In genomic region chr2:15054945-15055637, GRCm38 (mm10) we compare ENCODE assay signal across 8 mouse cellular contexts. TPM values are rescaled to one million over a fixed set of nuclear protein-coding genes. Genes with fewer than 3 reads are reported as not detected.
DNase-seq lines count a peak whose midpoint lies in the region; ATAC-seq lines count a peak whose summit lies in the region.

Gene Nsun6, minus strand, starts transcription at chr2:15055069.

- peaks cover 8% of the 10 kb centered on the region; the same call in 1 of the 2 replicates for H3K4me1 ChIP-seq in intestine, embryonic 15.5 days (replicated peaks)

- peak within 1 kb of the TSS; percentile 79 for H3K9ac ChIP-seq in intestine, embryonic 15.5 days

- ATAC-seq in intestine, embryonic 15.5 days = peak; percentile 98

- DNase-seq in adrenal gland, adult 8-10 months = peak; percentile 95
- DNase-seq in embryo, embryonic 11.5 days (ENCODE audit: low read depth, low spot score) = peak; percentile 95
- DNase-seq in gastrocnemius, postnatal 36 days = peak; percentile 92 to 98
- peak; percentile 95 to 98 for DNase-seq in left cerebral cortex, postnatal 25 days (ENCODE audit: low spot score in 2 of 2)
- DNase-seq in mesoderm, embryonic 11.5 days (ENCODE audit: low read depth, low spot score) = peak; percentile 98
- peak; percentile 96 for DNase-seq in right cerebral cortex, postnatal 25 days
- peak; percentile 94 to 97 for DNase-seq in urinary bladder, postnatal 36 days (ENCODE audit: low spot score in 2 of 2)

- H3K27ac ChIP-seq in intestine, embryonic 15.5 days = peak within 1 kb of the TSS; percentile 90

- intact Hi-C loops in gastrocnemius, postnatal 36 days (cut with DNase I) = no loop called here
- intact Hi-C loops in left cerebral cortex, postnatal 25 days (cut with DNase I) = no loop called here

- H3K27me3 ChIP-seq in intestine, embryonic 15.5 days (replicated peaks) = no peaks in the 10 kb centered on the region

- H3K9me3 ChIP-seq in intestine, embryonic 15.5 days = no peaks in the 10 kb centered on the region

- H3K4me3 ChIP-seq in intestine, embryonic 15.5 days (replicated peaks) = peak within 1 kb of the TSS; percentile 80

- peak within 1 kb of the TSS; percentile 65 for H3K4me2 ChIP-seq in intestine, embryonic 15.5 days (replicated peaks)

- WGBS in intestine, embryonic 15.5 days = under 1% methylated on average over 75 of the region's 75 CpGs

- no peaks in the 10 kb centered on the region for H3K36me3 ChIP-seq in intestine, embryonic 15.5 days

RNA-seq across cellular contexts. Expression of gene Nsun6, which starts in this region (rescaled TPM):
- 10 to 100 TPM in 3 of 4 experiments, 1 to 10 TPM in 1; 7.1 to 21.0 (median 12.9) TPM for total RNA-seq in adrenal gland, adult 8-10 months (2022)
- total RNA-seq in gastrocnemius, postnatal 36 days (2021) = 1 to 10 TPM; 2.2 to 3.0 TPM
- 9.5 and 12.8 TPM in 2 replicates for polyA plus RNA-seq in intestine, embryonic 15.5 days (2015; fragmentation: Nextera tagmentation; extraction: Ambion mirVana)
- 10 to 100 TPM in 1 of 2 experiments, 1 to 10 TPM in 1; 9.8 to 10.9 TPM for total RNA-seq in left cerebral cortex, postnatal 25 days (2021)

Comparison
In these comparisons a context has a peak if more than half of its experiments do, and no peak if none do; other contexts are left out.
1. Peak in every context shown above with its lines: DNase-seq, ATAC-seq, H3K4me3 ChIP-seq and H3K27ac ChIP-seq.